Mouse (Mus musculus): ENCODE data around the gene Trim7.
"Not testable (repeated sequence)": the region's sequence is repeated elsewhere in the genome, so short reads cannot be mapped to it uniquely, and the experiment has no call there.

Trim7 gene

DNA sequence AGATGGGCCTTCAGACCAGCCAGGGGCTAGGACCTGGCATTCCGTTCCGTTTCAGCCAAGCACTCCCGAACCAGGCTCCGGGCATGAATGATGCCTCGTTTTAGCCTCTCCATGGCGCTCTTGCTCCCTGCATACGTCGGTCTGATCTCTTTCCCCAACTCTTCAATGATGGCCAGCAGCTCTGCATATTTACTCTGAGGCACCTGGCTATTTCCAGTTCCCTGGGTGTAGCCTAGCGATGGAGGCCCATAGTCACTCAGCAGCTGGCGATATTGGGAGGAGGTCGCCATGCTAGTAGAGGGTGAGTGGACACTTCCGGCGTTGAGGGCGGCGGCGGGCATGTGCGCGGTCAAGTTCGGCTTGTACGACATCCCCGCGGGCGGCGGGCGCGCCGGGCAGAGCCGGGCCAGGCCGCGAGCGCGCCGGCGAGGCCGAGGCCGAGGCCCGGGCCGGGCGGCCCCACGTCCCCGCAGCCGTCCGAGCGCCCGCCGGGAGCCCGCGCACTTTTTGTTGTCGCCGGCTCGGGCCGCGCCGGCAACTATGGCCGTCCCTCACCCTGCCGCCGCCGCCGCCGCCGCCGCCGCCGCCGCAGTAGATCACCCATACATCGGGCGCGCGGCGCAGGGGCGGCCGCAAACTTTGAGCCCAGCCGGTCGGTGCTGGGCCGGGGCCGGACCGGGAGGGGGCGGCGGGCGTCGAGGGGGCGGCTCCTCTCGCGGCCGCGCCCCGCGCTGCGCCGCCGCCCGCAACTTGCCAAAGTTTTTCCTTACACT, at the start of gene Trim7, which contains the start of gene Gm12184:
Trim7 (plus strand) TSS at position 162 of the 773 bp plus-strand sequence.
Gm12184 (minus strand) TSS at position 677 of the 773 bp plus-strand sequence.
- DNase-seq (ENCODE audit: low spot score in 2 of 2): not testable (repeated sequence)

DNA sequence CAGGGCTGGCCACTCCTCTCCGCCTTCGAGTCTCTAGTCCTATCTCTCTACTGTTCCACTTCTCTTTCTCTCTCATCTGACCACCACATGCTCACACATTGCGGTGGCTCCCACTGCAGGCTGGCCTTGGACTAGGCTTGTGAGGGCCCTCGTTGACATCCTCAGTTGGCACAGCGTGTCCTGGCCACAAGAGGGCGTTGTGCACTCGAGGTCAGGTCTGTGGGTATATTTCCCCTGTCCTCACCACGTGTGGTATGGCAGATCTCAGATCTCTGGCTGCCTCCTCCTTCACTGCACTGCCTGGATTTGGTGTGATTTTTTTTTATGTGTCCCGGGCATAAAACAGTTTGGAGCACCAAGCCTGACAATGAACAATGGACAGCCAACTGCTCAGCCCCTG, 49.3 kb upstream of the Trim7 start:
- no peak for DNase-seq (ENCODE audit: low spot score in 2 of 2)

DNA sequence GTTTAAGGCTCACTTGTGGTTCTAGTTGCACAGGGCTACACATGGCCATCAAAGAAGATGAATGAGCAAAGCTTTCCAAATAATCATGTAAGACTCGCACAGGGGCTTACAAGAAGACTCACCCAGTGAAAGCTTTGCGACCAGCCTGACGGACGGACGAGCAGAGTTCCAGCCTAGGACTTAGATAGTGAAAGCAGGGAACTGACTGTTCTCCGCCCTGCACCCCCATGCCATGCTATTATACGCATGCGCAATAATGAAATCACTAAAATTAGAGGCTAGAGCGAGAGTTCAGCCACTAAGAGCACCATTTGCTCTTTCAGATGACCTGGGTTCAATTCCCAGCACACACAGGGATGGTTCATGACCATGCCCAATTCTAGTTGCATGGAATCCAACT, 48.6 kb upstream of the Trim7 start:
- DNase-seq (ENCODE audit: low spot score in 2 of 2): no peak

DNA sequence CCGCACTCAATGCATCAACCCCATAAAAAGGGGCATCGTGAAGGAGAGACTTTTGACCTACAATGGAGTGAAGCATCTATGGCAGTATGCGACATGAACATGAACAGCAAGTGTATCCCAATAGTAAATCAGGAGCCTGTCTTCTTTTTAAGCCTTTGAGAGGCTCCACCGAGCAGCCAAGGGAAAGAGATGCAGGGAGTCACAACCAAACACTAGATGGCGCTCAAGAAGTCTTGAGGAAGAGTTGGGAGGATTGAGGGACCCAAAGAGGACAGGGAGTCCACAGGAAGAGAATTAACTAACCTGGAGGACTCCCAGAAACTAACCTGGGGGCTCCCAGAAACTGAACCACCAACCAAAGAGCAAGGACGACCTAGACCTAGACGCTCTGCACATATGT, 46.5 kb upstream of the Trim7 start:
- no peak for DNase-seq (ENCODE audit: low spot score in 2 of 2)

DNA sequence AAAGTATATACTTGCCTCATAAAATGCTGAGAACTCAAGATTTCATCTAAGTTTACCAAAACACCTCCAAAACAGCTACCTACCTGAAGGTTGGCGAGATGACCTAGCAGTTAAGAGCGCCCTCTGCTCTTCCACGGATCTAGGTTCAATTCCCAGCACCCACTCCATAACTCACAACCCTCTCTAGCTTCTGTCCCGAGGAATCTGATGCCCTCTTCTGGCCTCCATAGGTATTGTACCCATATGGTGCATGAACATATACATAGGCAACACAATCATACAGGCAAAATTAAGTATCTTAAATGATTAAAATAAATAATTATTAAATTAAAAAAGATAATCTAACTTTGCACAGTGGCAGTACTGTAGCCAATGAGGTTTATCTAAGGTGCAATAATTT, 43.7 kb upstream of the Trim7 start:
- no peak for DNase-seq (ENCODE audit: low spot score in 2 of 2)

DNA sequence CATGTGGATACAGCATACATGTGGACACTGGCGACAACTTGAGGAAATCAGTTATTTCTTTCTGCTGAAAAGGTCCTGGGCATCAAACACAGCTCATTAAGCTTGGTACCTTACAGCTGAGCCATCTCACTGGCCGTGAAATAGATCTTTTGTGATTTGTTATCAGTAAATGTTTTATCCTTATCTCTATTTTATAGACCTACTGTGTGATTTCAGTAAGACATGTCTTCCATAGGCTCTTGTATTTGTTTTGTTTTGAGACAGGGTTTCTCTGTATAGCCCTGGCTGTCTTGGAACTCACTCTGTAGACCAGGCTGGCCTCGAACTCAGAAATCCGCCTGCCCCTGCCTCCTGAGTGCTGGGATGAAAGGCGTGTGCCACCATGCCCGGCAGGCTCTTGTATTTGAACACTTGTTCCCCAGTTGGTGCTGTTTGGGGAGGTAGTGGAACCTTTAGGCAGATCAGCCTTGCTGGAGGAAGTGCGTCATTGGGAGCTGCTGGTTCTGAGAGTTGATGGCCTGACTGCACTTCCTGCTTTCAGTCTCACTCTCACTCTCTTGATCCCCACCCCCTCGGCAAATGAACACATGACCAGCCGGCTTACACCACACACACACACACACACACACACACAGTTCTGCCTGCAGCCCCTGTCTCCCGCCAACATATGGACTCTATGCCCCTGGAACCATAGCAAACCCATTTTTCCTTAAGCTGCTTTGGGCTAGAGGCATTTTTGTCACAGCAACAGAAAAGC, 38.3 kb upstream of the Trim7 start:
- no peak for DNase-seq (ENCODE audit: low spot score in 2 of 2)

DNA sequence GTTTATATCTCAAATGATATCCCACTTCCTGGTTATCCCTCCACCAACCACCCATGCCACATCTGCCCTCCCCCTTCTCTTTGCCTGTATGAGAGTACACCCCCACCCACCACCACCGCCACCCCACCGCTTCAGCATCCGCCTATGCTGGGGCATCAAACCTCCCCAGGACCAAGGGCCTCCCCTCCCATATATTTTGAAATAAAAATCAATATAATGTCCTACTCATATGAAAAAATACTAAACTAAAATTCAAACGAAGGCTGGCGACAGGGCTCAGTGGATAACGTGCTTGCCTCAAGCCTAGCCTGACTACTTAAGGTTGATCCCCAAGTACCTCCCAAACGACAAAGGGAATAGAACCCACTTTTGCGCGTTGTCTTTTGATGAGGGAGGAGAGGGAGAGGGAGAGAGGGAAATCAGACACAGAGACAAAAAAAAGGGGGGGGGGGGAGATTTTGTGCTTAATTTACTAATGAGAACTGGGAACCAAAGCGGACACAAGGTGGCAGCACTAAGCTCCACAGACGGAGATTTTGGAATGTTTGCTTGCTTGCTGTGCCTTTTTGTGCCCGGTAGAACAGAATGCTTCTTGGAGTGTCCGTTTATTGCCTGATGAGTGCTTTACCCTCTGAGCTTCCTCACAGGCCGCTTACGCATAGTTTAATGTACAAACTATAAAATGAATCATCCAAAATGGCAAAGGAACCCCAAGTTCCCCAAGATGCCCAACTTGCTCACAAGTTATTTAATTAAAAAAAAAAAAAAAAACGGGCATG, 37.4 kb upstream of the Trim7 start:
- peak; percentile 62 to 71 for DNase-seq (ENCODE audit: low spot score in 2 of 2)

DNA sequence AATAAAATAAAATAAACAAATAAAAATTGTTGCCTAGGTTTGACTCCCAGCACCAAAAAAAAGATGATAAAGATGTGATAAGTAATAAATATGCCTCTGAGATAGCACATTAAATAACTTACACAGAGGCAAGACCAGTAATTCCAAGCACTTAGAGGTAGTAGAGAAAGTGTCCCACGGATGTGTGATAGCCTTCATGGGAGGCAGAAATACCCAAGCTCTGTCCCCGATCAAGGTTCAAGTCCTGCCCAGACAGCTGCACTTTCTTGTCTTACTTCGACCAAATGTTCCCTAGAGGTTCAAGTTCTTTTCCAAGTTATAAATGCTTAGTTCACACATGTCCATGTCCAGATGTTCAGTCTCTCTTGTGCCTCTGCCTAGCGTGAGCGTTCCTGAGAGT, 36.7 kb upstream of the Trim7 start:
- no peak for DNase-seq (ENCODE audit: low spot score in 2 of 2)

DNA sequence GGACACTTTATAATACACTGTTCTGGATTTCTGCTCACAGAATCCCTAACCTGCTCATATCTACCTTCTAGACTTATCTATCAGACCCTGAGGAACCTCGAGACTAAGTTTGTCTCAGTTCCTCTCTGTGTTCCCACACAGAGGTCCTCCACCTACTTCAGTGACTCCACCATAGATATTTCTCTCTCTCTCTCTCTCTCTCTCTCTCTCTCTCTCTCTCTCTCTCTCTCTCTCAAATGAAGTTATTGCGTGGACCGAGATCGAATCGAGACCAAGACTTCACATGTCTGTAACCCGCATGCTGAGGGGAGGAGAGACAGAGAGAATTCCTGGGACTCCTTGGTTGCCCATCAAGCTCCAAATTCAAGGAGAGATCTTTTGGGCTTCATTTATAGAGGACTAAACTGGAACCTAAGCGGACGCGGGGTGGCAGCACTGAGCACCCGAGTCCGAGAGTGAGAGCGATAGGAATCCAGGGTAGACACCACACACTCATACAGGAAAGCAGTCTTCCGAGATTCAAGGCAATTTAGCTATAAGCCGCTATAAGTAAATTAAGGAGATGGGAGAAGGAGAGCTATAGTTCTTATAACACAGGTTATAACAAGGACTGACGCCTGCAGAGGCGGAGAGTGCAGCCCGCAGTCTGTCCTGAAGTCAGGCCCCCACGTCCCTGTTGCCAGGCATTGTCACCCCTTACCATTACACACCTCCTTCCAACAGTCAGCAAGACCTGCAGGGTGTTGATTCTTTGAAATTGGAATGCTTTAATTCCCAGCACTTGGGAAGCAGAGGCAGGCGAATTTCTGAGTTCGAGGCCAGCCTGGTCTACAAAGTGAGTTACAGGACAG, 35.7 kb upstream of the Trim7 start:
- peak; percentile 80 to 81 for DNase-seq (ENCODE audit: low spot score in 2 of 2)

DNA sequence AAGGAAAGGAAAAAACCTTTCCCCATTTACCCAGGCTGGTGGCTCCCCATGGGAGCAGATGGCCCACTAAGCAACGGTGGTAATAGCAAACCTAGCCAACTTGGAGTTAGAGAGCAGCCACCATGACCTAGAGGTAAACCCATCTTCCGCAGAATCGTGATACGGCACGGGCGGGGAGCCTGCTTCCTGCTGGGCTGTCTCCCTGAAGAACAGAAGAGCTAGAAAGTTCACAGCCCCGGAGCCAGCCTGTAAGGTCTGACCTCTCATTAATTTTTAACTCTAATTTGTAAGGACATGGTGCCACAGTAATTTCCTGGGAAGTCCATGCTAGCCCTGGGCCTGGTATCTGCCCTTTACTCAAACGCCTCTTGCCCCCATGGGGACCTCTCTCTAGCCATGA, 35.0 kb upstream of the Trim7 start:
- no peak for DNase-seq (ENCODE audit: low spot score in 2 of 2)

DNA sequence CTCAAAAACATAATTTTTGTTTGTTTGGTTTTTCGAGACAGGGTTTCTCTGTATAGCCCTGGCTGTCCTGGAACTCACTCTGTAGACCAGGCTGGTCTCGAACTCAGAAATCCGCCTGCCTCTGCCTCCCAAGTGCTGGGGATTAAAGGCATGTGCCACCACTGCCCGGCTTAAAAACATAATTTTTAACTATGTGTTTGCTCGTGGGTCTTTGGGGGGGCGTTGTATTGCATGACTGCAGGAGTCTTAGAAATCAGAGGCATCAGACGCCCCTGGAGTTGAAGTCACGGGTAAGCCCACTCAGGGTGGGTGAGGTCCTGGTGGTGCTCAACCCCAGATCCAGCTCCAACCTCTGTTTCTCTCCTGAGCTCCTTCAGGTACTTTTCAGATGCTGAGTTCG, 34.0 kb upstream of the Trim7 start:
- DNase-seq (ENCODE audit: low spot score in 2 of 2): not testable (repeated sequence)

DNA sequence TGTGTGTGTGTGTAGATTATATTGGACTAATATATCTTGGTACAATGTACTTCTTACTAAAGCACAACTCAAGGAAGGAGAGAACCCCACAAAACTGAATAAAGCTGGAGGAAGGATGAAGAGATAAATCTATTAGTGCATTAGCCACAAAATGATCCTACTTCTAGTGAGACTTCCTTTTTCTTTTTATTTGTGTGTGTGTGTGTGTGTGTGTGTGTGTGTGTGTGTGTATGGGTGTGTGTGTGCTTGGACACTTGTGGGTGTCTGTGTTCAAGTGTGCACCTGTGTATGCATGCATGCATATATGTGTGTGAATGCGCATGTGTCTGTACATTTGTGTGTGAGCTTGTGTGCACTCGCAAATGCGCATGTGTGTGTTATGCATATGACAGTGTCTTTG, 32.8 kb upstream of the Trim7 start:
- no peak for DNase-seq (ENCODE audit: low spot score in 2 of 2)

DNA sequence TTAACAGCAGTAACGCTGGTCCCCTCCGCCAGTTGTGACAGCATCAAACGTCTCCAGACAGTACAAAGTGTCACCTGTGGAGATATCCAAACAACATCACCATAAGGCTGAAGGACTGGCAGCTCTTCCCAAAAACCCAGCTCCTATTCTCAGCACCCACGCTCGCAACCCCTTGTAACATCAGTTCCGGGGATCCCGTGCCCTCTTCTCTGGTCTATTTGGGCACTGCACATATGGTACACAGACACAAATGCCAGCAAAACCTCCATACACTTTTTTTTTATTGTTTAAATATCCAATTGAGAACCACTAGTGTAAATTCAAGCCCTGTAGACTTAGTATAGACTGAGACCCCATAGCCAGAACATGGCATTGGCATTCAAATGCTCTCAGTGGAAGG, 30.7 kb upstream of the Trim7 start:
- no peak for DNase-seq (ENCODE audit: low spot score in 2 of 2)

DNA sequence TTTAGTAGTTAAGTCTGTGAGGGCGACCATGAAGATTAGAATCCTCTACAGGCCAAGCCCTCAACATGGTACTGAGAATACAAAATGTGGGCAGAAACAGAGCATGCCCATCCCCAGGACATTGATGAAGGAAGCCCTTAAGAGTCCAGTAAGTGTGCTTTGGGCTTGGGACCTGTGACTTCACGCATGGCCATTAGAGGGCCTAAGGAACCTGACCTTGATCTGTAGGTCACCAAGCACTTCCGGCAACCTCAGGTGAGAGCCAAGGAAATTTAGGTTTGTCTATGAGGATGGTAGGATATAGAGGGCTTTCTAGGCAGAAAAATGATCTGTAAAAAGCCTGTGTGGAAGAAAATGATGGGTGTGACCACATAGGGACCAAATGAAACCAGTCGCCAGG, 29.6 kb upstream of the Trim7 start:
- no peak for DNase-seq (ENCODE audit: low spot score in 2 of 2)

DNA sequence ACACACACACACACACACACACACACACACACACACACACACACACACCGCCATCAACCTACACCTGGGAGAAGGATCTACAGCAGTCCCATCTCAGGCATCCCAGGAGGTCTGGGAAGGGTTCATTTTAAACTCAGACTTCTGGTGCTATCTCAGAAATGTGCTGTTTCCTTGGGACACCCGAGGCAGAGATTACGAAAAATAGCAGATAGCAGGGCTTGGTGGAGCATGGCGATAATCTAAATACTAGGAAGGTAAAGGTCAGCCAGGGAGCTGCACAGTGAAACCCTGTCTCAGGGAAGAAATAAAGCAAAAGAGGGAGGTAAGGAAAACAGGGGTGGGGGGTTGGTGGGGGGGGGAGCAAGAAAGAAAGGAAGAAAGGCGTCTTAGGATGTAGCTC, 28.7 kb upstream of the Trim7 start:
- DNase-seq (ENCODE audit: low spot score in 2 of 2): no peak

DNA sequence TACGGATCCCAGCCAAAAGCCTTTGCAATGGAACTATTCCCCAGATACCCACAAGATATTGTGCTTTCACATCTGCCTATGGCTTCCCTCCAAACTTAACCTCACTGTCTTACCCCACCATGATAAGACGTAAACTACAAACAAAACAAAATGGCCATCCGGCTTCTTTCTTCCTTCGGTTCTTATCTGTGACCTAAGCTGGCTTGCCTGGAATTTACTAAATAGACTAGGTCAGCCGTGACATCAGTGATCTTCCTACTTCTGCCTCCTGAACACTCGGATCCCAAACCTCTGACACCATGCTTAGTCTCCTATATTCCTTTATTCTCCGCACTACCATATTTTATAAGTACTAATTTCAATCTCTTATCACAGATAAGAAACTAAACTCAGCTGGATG, 27.6 kb upstream of the Trim7 start:
- no peak for DNase-seq (ENCODE audit: low spot score in 2 of 2)

DNA sequence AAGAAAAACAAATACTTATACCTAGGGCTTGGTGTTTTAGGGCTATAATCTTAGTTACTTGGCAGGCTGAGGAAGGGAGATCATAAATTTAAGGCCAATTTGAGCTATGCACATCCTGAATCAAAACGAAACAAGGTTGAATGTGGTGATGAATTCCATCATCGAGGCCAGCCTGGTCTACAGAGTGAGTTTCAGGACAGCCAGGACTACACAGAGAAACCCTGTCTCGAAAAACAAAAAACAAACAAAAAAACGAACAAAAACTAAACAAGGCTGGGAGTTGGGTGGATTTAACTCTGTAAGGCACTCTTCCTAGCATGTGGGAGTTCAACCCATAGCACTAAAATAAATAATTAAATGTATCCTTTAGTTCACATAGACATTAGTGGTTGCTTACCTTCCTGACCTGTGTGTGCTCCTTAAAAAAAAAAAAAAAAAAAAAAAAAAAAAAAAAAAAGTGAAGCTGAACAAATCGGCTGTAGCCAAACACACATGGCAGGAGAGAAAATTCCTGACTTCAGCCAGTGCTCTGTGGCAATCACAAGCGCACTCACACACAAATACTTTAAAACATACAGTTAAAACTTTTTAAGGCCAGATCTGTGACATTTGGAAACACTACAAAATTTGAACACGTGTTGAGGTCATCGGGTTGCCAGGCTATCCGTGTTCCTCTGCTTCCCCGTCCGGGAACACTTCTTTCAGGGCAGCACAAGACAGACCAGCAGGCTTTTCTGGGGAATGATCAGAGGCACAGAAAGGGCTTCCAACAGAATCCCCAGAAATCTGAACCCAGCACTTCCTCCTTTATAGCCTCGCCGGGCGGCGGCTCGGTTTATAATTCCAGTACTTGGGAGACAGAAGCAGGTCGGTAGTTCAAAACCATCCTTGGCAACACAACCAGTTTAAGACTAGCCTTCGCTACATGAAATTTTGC, 26.7 kb upstream of the Trim7 start:
- DNase-seq (ENCODE audit: low spot score in 2 of 2): no peak

DNA sequence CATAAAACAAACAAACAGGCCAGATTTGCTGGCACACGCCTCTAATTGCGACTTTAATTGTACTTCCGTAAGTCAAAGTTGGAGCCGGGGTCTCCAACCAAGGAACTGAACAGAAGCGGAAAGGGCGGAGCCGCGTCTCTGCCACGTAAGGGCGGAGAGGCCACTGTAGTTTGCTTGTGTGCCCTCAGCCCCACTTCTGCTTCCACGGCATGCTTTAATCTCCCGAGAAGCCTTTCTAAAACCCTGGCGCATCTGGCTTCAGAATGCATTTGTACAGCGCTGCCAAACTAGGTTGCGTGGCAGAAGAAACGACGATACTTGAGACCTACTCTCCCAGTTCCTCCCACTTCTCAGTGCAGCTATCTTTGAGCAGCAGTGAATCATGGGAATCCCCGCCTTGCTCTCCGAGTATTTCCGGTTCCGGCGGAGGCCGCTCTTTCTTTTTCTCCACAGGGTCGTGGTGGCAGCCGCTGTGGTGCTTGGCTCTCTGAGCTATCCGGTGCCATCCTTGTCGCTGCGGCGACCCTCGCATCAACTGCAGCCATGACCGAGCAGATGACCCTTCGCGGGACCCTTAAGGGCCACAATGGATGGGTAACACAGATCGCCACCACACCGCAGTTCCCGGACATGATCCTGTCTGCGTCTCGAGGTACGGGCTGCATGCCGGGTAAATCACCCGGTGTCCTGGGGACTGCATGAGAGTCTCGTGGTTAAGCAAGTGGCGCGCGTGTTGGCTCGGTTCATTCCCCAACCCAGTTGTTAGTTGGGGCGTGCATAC, 25.8 kb upstream of the Trim7 start, which contains the start of gene Rack1:
Rack1 (plus strand) TSS at position 412 of the 781 bp plus-strand sequence.
- peak; percentile 81 to 85 for DNase-seq (ENCODE audit: low spot score in 2 of 2)

Measured in frontal cortex, postnatal 25 days (tissue).